In genomic region chr1:120120969-120121811, GRCm38 (mm10) we compare ENCODE assay signal across 8 mouse cellular contexts. TPM values are rescaled to one million over a fixed set of nuclear protein-coding genes. Genes with fewer than 3 reads are reported as not detected.
DNase-seq lines count a peak whose midpoint lies in the region; ATAC-seq lines count a peak whose summit lies in the region.

Gene Dbi, minus strand, starts transcription at chr1:120121078.
Gene 3110009E18Rik, plus strand, starts transcription at chr1:120121187.

- 3% methylated on average over 51 of the region's 52 CpGs for WGBS in embryonic facial prominence, embryonic 14.5 days
- 2% methylated on average over 52 of the region's 52 CpGs for WGBS in kidney, embryonic 14.5 days
- WGBS in limb, embryonic 15.5 days: 2% methylated on average over 52 of the region's 52 CpGs

- peak within 1 kb of the TSS; percentile 65 for H3K9ac ChIP-seq in embryonic facial prominence, embryonic 14.5 days (ENCODE audit: low read depth, low read length)
- peak within 1 kb of the TSS; percentile 73 for H3K9ac ChIP-seq in kidney, embryonic 14.5 days (ENCODE audit: low read depth, low read length)
- H3K9ac ChIP-seq in limb, embryonic 15.5 days: peak within 1 kb of the TSS; percentile 56

- peak within 1 kb of the TSS; percentile 61 for H3K4me3 ChIP-seq in embryonic facial prominence, embryonic 14.5 days (ENCODE audit: low read depth, low read length)
- H3K4me3 ChIP-seq in kidney, embryonic 14.5 days (ENCODE audit: low read length): peak within 1 kb of the TSS; percentile 57
- H3K4me3 ChIP-seq in limb, embryonic 15.5 days: peak within 1 kb of the TSS; percentile 55

- ATAC-seq in embryonic facial prominence, embryonic 14.5 days (ENCODE audit: low read depth): peak; percentile 96
- peak; percentile 93 for ATAC-seq in kidney, embryonic 14.5 days (ENCODE audit: low FRiP score, low TSS enrichment)
- ATAC-seq in limb, embryonic 15.5 days (ENCODE audit: insufficient number of reproducible peaks, low FRiP score, low TSS enrichment, low read depth): peak; percentile 91

- peak within 1 kb of the TSS; percentile 90 for H3K4me2 ChIP-seq in embryonic facial prominence, embryonic 14.5 days (ENCODE audit: low read depth, low read length)
- H3K4me2 ChIP-seq in kidney, embryonic 14.5 days (replicated peaks; ENCODE audit: low read depth, low read length): peak within 1 kb of the TSS; percentile 80
- peak within 1 kb of the TSS; percentile 81 for H3K4me2 ChIP-seq in limb, embryonic 15.5 days

- H3K4me1 ChIP-seq in embryonic facial prominence, embryonic 14.5 days (ENCODE audit: control insufficient read depth, insufficient read depth, low read length): peaks cover 12% of the 10 kb centered on the region
- H3K4me1 ChIP-seq in kidney, embryonic 14.5 days (ENCODE audit: control insufficient read depth, insufficient read depth, low read length): peaks cover 16% of the 10 kb centered on the region
- H3K4me1 ChIP-seq in limb, embryonic 15.5 days: peaks cover 37% of the 10 kb centered on the region

- H3K27me3 ChIP-seq in embryonic facial prominence, embryonic 14.5 days (replicated peaks; ENCODE audit: control insufficient read depth, insufficient read depth, low read length): no peaks in the 10 kb centered on the region
- no peaks in the 10 kb centered on the region for H3K27me3 ChIP-seq in kidney, embryonic 14.5 days (ENCODE audit: control insufficient read depth, insufficient read depth, low read length)
- no peaks in the 10 kb centered on the region for H3K27me3 ChIP-seq in limb, embryonic 15.5 days

- peaks cover 10% of the 10 kb centered on the region for H3K36me3 ChIP-seq in embryonic facial prominence, embryonic 14.5 days (ENCODE audit: control insufficient read depth, insufficient read depth, low read length)
- peaks cover 5% of the 10 kb centered on the region for H3K36me3 ChIP-seq in kidney, embryonic 14.5 days (ENCODE audit: control insufficient read depth, insufficient read depth, low read length)
- peaks cover 20% of the 10 kb centered on the region for H3K36me3 ChIP-seq in limb, embryonic 15.5 days

- peak within 1 kb of the TSS; percentile 93 for H3K27ac ChIP-seq in embryonic facial prominence, embryonic 14.5 days (replicated peaks; ENCODE audit: low read depth, low read length)
- peak within 1 kb of the TSS; percentile 94 for H3K27ac ChIP-seq in kidney, embryonic 14.5 days (ENCODE audit: low read depth, low read length)
- H3K27ac ChIP-seq in limb, embryonic 15.5 days: peak within 1 kb of the TSS; percentile 93

- no peaks in the 10 kb centered on the region for H3K9me3 ChIP-seq in embryonic facial prominence, embryonic 14.5 days (ENCODE audit: control insufficient read depth, low read length)
- no peaks in the 10 kb centered on the region for H3K9me3 ChIP-seq in kidney, embryonic 14.5 days (ENCODE audit: control insufficient read depth, low read length)
- no peaks in the 10 kb centered on the region for H3K9me3 ChIP-seq in limb, embryonic 15.5 days

- peak; percentile 98 for DNase-seq in 3T3-L1 (ENCODE audit: low read depth, low spot score)
- DNase-seq in adrenal gland, postnatal 4 days (ENCODE audit: low spot score in 2 of 2): peak; percentile 90 to 98
- DNase-seq in embryonic facial prominence, embryonic 14.5 days (ENCODE audit: low spot score): peak; percentile 99
- DNase-seq in heart, adult 9 months (ENCODE audit: low spot score in 2 of 2): peak; percentile 97 to 98
- peak; percentile 86 for DNase-seq in monocyte, adult 2 months (ENCODE audit: low read depth in 1 of 2, low spot score in 2 of 2)
- DNase-seq in spleen, postnatal 36 days (ENCODE audit: low spot score in 2 of 2): peak; percentile 97

RNA-seq across cellular contexts. Expression of gene Dbi, which starts in this region (rescaled TPM):
- 100 to 1,000 TPM; 429 to 512 TPM for total RNA-seq in adrenal gland, postnatal 4 days (2021)
- 613 and 705 TPM in 2 replicates for polyA plus RNA-seq in embryonic facial prominence, embryonic 14.5 days (2014; fragmentation: Nextera tagmentation; extraction: Ambion mirVana)
- 571 and 767 TPM in 2 replicates for polyA plus RNA-seq in kidney, embryonic 14.5 days (2014; fragmentation: Nextera tagmentation; extraction: Ambion mirVana)
- polyA plus RNA-seq in limb, embryonic 15.5 days (2015; fragmentation: Nextera tagmentation; extraction: Ambion mirVana): 1,033 and 1,050 TPM in 2 replicates

RNA-seq across cellular contexts. Expression of gene 3110009E18Rik, which starts in this region (rescaled TPM):
- total RNA-seq in adrenal gland, postnatal 4 days (2021): 10 to 100 TPM; 12.5 to 14.2 TPM
- 14.6 and 16.0 TPM in 2 replicates for polyA plus RNA-seq in embryonic facial prominence, embryonic 14.5 days (2014; fragmentation: Nextera tagmentation; extraction: Ambion mirVana)
- 22.2 and 31.9 TPM in 2 replicates for polyA plus RNA-seq in kidney, embryonic 14.5 days (2014; fragmentation: Nextera tagmentation; extraction: Ambion mirVana)
- 15.1 and 17.4 TPM in 2 replicates for polyA plus RNA-seq in limb, embryonic 15.5 days (2015; fragmentation: Nextera tagmentation; extraction: Ambion mirVana)

Comparison
In these comparisons a context has a peak if more than half of its experiments do, and no peak if none do; other contexts are left out.
1. Peak in every context shown above with its lines: DNase-seq, ATAC-seq, H3K4me3 ChIP-seq and H3K27ac ChIP-seq.